Mouse (Mus musculus) kidney, embryonic 15.5 days (tissue): ENCODE measurements around the gene Hist1h3f. TPM values are rescaled to one million over a fixed set of nuclear protein-coding genes. Genes with fewer than 3 reads are reported as not detected.
A peak's percentile ranks its signal among the peaks of the same experiment; 100 is the strongest.

Experiments
- ATAC-seq: fragments of 200-750 bp; cut with Nextera tagmentation; replicated peaks from 2 replicates; pipeline ENCODE4 v1.8.0; 2017; ENCODE audit warnings: moderate TSS enrichment; ENCODE audit not compliant: low FRiP score
- H3K27ac ChIP-seq: fragments of 300-500 bp; sonication (generic); 2 replicates; pipeline ENCODE4 v1.5.1; 2015; ENCODE audit warnings: mild to moderate bottlenecking, inconsistent platforms
- H3K27me3 ChIP-seq: fragments of 300-500 bp; sonication (generic); 2 replicates; pipeline ENCODE4 v1.6.1; 2015; ENCODE audit warnings: inconsistent platforms
- H3K36me3 ChIP-seq: fragments of 300-500 bp; sonication (generic); 2 replicates; pipeline ENCODE4 v1.6.1; 2015; ENCODE audit warnings: inconsistent platforms
- H3K4me1 ChIP-seq: fragments of 300-500 bp; sonication (generic); 2 replicates; pipeline ENCODE4 v1.6.1; 2015; ENCODE audit warnings: inconsistent platforms
- H3K4me2 ChIP-seq: fragments of 300-500 bp; sonication (generic); 2 replicates; pipeline ENCODE4 v1.6.1; 2015; ENCODE audit warnings: moderate library complexity, mild to moderate bottlenecking, inconsistent platforms
- H3K4me3 ChIP-seq: fragments of 300-500 bp; sonication (generic); replicated peaks from 2 replicates; pipeline ENCODE4 v1.5.1; 2015; ENCODE audit warnings: mild to moderate bottlenecking, inconsistent platforms
- H3K9ac ChIP-seq: fragments of 300-500 bp; sonication (generic); 2 replicates; pipeline ENCODE4 v1.6.1; 2015; ENCODE audit warnings: mild to moderate bottlenecking, inconsistent platforms
- H3K9me3 ChIP-seq: fragments of 300-500 bp; sonication (generic); replicated peaks from 2 replicates; pipeline ENCODE4 v1.6.1; 2016; ENCODE audit warnings: inconsistent platforms
- WGBS: fragments of 180-500 bp; shearing (Covaris S2); methylation state at CpG from one replicate; pipeline ENCODE4 v1.1.7; 2015; ENCODE audit warnings: mixed read lengths; 5-methylcytosine and 5-hydroxymethylcytosine counted together
- polyA plus RNA-seq: library from polyadenylated mRNA; unstranded; fragments of >200 nt; fragmentation: Nextera tagmentation; extraction: Ambion mirVana; gene quantifications from 2 replicates; pipeline ENCODE4 v1.2.1, GENCODE M21; 2015

The Hist1h3f gene
- polyA plus RNA-seq, 1 experiment from 2014 or later, result 1.3 TPM

GRCm38 (mm10) chr13:23506351-23506750 lies 37.5 kb upstream of the Hist1h3f start:
- no peaks in the 10 kb centered on the region for H3K27me3 ChIP-seq
- WGBS, result 8% methylated on average over 13 of the region's 13 CpGs
- no peaks in the 10 kb centered on the region for H3K9me3 ChIP-seq
- H3K36me3 ChIP-seq, result no peaks in the 10 kb centered on the region
- peak overlapping the region; percentile 37 for H3K4me3 ChIP-seq
- ATAC-seq, result no peak
- peaks cover 37% of the 10 kb centered on the region for H3K4me1 ChIP-seq
- peak overlapping the region; percentile 63 for H3K4me2 ChIP-seq
- H3K27ac ChIP-seq, result no peak overlapping the region
- H3K9ac ChIP-seq, result no peak overlapping the region

DNA sequence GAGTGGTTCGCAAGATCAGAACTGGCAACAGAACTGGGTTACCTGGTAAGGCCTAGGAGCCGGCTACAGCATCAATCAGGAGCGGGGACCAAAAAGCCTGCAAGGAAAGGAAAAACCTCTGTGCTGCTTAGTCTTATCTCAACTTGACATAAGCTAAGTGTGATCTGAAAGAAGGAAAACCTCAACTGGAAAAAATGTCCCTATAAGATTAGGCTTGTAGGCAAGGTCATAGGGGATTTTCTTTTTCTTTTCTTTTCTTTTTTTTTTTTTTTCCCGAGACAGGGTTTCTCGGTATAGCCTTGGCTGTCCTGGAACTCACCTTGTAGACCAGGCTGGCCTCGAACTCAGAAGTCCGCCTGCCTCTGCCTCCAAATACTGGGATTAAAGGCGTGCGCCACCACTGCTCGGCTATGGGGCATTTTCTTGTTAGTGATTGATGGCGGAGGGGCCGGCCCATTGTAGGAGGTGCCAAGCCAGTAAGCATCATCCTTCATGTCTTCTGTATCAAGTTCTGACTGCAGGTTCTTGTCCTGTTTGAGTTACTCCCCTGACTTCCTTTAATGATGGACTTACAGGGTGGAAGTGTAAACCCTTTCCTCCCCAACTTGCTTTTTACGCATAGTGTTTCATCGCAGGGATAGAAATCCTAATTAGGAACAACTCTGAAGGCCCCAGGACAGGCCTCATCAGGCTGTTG lies 36.9 kb upstream of the Hist1h3f start:
- H3K9ac ChIP-seq, result no peak overlapping the region
- H3K4me1 ChIP-seq, result peaks cover 32% of the 10 kb centered on the region
- 28% methylated on average over 14 of the region's 14 CpGs for WGBS
- H3K27me3 ChIP-seq, result no peaks in the 10 kb centered on the region
- ATAC-seq, result no peak
- no peaks in the 10 kb centered on the region for H3K36me3 ChIP-seq
- peak overlapping the region; percentile 63 for H3K4me2 ChIP-seq
- H3K27ac ChIP-seq, result no peak overlapping the region
- peak overlapping the region; percentile 37 for H3K4me3 ChIP-seq
- no peaks in the 10 kb centered on the region for H3K9me3 ChIP-seq

- Histone ChIP-seq H3K9me3 (no peaks in the 10 kb centered on the region), H3K4me3 (no peak overlapping the region), H3K9ac (no peak overlapping the region), H3K4me1 (peaks cover 24% of the 10 kb centered on the region), H3K27ac (no peak overlapping the region), H3K4me2 (no peak overlapping the region), H3K27me3 (no peaks in the 10 kb centered on the region), H3K36me3 (no peaks in the 10 kb centered on the region)
- ATAC-seq, result no peak
- 39% methylated on average over 1 of the region's 1 CpGs for WGBS
Observed at GRCm38 (mm10) chr13:23510127-23510526, 33.7 kb upstream of the Hist1h3f start.

DNA sequence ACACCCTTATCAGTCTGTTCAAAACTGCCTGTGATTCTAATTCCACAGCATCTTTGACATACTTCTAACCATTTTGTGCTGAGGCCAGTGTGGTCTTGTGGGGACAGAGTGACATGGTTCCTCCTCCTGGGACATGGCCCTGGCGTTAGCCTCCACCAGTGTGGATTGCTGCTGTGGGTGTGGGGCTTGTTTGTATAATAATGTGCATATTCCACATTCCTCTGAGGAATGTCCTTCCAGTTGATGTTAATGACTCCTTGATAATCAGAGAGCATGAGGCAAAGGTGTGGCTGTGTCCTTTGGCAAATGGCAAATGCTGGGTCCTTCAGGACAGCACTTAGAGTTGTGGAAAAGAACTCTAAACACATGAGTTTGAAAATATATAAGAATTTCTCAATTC lies 30.3 kb upstream of the Hist1h3f start:
- Histone ChIP-seq H3K27ac (no peak overlapping the region), H3K4me1 (peaks cover 12% of the 10 kb centered on the region), H3K9me3 (no peaks in the 10 kb centered on the region), H3K4me3 (no peak overlapping the region), H3K9ac (no peak overlapping the region), H3K27me3 (no peaks in the 10 kb centered on the region), H3K4me2 (no peak overlapping the region), H3K36me3 (no peaks in the 10 kb centered on the region)
- no peak for ATAC-seq
- WGBS, result 85% methylated on average over 1 of the region's 1 CpGs

GRCm38 (mm10) chr13:23515281-23515680 lies 28.6 kb upstream of the Hist1h3f start:
- no peak overlapping the region for H3K9ac ChIP-seq
- no peak for ATAC-seq
- H3K4me2 ChIP-seq, result no peak overlapping the region
- no peaks in the 10 kb centered on the region for H3K36me3 ChIP-seq
- 79% methylated on average over 5 of the region's 5 CpGs for WGBS
- no peak overlapping the region for H3K4me3 ChIP-seq
- no peaks in the 10 kb centered on the region for H3K9me3 ChIP-seq
- peaks cover 12% of the 10 kb centered on the region for H3K4me1 ChIP-seq
- no peak overlapping the region for H3K27ac ChIP-seq
- no peaks in the 10 kb centered on the region for H3K27me3 ChIP-seq

DNA sequence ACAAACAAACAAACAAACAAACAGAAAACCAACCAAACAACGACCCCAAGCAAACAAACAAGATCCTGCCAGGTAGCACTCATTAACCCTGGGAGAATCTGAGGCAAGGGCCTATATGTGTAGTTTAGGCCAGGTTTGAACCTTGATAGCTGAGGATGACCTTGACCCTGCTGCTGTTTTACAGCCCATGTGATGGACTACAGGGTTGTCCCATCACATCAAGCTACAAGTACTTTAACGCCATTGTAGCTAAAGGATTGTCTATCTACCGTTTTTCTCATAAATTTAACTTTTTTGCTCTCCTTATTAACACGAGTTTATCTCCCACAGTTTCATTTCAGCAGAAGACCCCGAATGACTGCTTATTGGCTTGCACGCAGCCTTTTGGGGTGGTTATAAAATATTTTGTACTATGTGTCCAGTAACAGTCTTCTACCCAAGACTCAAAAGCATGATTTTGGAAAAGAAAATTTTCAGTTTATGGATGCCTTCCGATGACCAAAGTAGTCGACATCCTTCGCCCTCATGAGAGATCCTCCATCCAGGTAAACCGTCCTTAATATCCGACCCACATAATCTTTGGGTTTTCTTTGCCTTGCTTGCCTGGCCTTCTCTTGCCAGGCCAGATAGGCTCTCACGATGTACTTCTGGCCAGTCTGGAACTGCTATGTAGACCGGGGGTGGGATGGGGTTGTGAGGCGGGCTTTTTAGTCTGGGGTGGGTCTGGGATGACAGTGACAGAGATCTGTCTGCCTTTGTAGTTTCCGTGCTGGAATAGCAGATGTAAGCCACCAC lies 27.8 kb upstream of the Hist1h3f start:
- 54% methylated on average over 15 of the region's 15 CpGs for WGBS
- Histone ChIP-seq H3K4me3 (peak overlapping the region; percentile 54), H3K36me3 (no peaks in the 10 kb centered on the region), H3K27me3 (no peaks in the 10 kb centered on the region), H3K27ac (no peak overlapping the region; the same call in 1 of the 2 replicates), H3K9me3 (no peaks in the 10 kb centered on the region), H3K4me2 (peak overlapping the region; percentile 77), H3K9ac (peak overlapping the region; percentile 26; the same call in 1 of the 2 replicates), H3K4me1 (peaks cover 8% of the 10 kb centered on the region)
- ATAC-seq, result no peak

- H3K9me3 ChIP-seq, result no peaks in the 10 kb centered on the region
- WGBS, result under 1% methylated on average over 19 of the region's 19 CpGs
- peak; percentile 66; the same call in 1 of the 2 replicates for ATAC-seq
- H3K9ac ChIP-seq, result peak overlapping the region; percentile 36; the same call in 1 of the 2 replicates
- H3K36me3 ChIP-seq, result no peaks in the 10 kb centered on the region
- peak overlapping the region; percentile 86 for H3K27ac ChIP-seq
- no peaks in the 10 kb centered on the region for H3K27me3 ChIP-seq
- peak overlapping the region; percentile 77 for H3K4me2 ChIP-seq
- H3K4me3 ChIP-seq, result peak overlapping the region; percentile 54
- H3K4me1 ChIP-seq, result peaks cover 8% of the 10 kb centered on the region
Observed at GRCm38 (mm10) chr13:23516822-23517602, 26.8 kb upstream of the Hist1h3f start.

DNA sequence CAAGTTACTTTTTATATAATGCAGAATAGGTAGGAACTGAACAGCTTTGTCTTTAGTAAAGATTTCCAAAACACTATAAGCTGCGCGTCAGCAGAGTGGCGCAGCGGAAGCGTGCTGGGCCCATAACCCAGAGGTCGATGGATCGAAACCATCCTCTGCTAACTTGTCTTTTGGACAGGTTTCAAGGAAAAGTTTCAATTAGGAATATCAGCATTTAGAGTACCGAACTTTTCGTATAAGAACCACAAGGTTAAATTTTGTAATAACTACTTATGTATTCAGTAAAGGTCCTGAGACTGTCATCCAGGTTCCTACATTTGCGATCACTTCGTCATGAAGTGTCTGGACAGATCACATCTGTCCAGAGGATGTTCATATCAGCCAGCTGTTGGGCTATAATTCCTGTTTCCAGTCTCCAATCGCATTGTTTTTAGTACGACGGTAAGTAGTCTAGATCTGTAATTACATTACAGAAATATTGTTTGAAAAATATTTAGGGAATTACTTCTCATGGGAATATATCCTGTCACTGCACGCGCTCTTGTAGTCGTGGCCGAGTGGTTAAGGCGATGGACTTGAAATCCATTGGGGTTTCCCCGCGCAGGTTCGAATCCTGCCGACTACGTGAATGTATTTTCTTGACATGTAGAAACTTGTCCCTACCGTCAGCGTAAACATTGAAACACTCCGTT lies 26.1 kb upstream of the Hist1h3f start:
- ATAC-seq, result peak; percentile 90
- H3K27ac ChIP-seq, result peak overlapping the region; percentile 86
- H3K9ac ChIP-seq, result peak overlapping the region; percentile 34; the same call in 1 of the 2 replicates
- H3K4me1 ChIP-seq, result peaks cover 8% of the 10 kb centered on the region
- H3K4me2 ChIP-seq, result peak overlapping the region; percentile 77
- H3K4me3 ChIP-seq, result peak overlapping the region; percentile 54
- H3K36me3 ChIP-seq, result no peaks in the 10 kb centered on the region
- under 1% methylated on average over 27 of the region's 27 CpGs for WGBS
- no peaks in the 10 kb centered on the region for H3K27me3 ChIP-seq
- H3K9me3 ChIP-seq, result no peaks in the 10 kb centered on the region

- Histone ChIP-seq H3K4me3 (peak overlapping the region; percentile 54), H3K4me1 (peaks cover 8% of the 10 kb centered on the region), H3K36me3 (no peaks in the 10 kb centered on the region), H3K27me3 (no peaks in the 10 kb centered on the region), H3K9ac (0 out of 2 replicates have a peak overlapping the region, but pooled peaks have one; percentile 26), H3K9me3 (no peaks in the 10 kb centered on the region), H3K27ac (peak overlapping the region; percentile 51; the same call in 1 of the 2 replicates), H3K4me2 (peak overlapping the region; percentile 77)
- ATAC-seq, result peak; percentile 0; the same call in 1 of the 2 replicates
- WGBS, result 1% methylated on average over 6 of the region's 6 CpGs
Observed at GRCm38 (mm10) chr13:23518295-23518603, 25.6 kb upstream of the Hist1h3f start.

GRCm38 (mm10) chr13:23518885-23519284 lies 25.0 kb upstream of the Hist1h3f start:
- under 1% methylated on average over 6 of the region's 6 CpGs for WGBS
- Histone ChIP-seq H3K4me2 (peak overlapping the region; percentile 77), H3K9me3 (no peaks in the 10 kb centered on the region), H3K36me3 (no peaks in the 10 kb centered on the region), H3K9ac (0 out of 2 replicates have a peak overlapping the region, but pooled peaks have one; percentile 27), H3K4me3 (peak overlapping the region; percentile 54), H3K27me3 (no peaks in the 10 kb centered on the region), H3K27ac (peak overlapping the region; percentile 71), H3K4me1 (peaks cover 8% of the 10 kb centered on the region)
- ATAC-seq, result peak; percentile 61

DNA sequence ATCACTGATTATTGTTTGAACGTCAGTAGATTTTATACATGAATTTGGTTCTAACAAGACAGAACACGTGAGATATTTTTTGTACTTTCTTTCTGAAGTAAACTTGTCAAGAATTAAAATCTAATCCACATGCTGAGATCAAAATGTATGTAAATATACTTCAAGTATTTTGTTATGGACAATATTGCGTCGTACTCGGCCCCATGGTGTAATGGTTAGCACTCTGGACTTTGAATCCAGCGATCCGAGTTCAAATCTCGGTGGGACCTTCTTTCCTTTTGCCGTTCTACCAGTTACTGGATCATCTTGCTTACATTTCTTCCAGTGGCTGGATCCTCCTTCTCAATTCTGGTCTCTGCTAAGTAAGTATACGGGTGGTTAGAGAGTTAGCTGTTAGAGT lies 24.4 kb upstream of the Hist1h3f start:
- H3K9ac ChIP-seq, result 0 out of 2 replicates have a peak overlapping the region, but pooled peaks have one; percentile 27
- peak; percentile 40 for ATAC-seq
- H3K27me3 ChIP-seq, result no peaks in the 10 kb centered on the region
- H3K4me3 ChIP-seq, result peak overlapping the region; percentile 54
- H3K36me3 ChIP-seq, result no peaks in the 10 kb centered on the region
- peak overlapping the region; percentile 71 for H3K27ac ChIP-seq
- no peaks in the 10 kb centered on the region for H3K9me3 ChIP-seq
- H3K4me1 ChIP-seq, result peaks cover 8% of the 10 kb centered on the region
- peak overlapping the region; percentile 77 for H3K4me2 ChIP-seq
- under 1% methylated on average over 10 of the region's 10 CpGs for whole genome bisulfite sequencing
